Mouse (Mus musculus) heart, postnatal 14 days (tissue): ENCODE results near the gene Hivep3. TPM values are rescaled to one million over a fixed set of nuclear protein-coding genes. Genes with fewer than 3 reads are reported as not detected.

ENCODE experiments used
- DNase-seq, 2 experiments: peaks; one replicate each; pipeline ENCODE4 v3.0.0; 2021 to 2022
- intact Hi-C: fragments of 180-260 bp; cut with DNase I; formaldehyde crosslinking; loops from one replicate; pipeline ENCODE4 v1.15.1; 2025
- total RNA-seq, 2 experiments: library from RNA; stranded (reverse); gene quantifications; 2 replicates each; pipeline ENCODE4 v1.2.3; 2021

The Hivep3 gene
- total RNA-seq, 2 experiments from 2014 or later, result 5.7 to 6.3 TPM

GRCm38 (mm10) chr4:119967073-119967608 is 233.6 kb downstream of the Hivep3 start:
- no peak for DNase-seq
- intact Hi-C loops, result loop anchor here (5.0 kb wide), 1 partner anchor 135 kb away; no protein-coding TSS in a partner anchor

GRCm38 (mm10) chr4:119967636-119968035 is 234.1 kb downstream of the Hivep3 start:
- intact Hi-C loops, result loop anchor here (5.0 kb wide), 1 partner anchor 135 kb away; no protein-coding TSS in a partner anchor
- DNase-seq, result no peak

- intact Hi-C loops, result loop anchor here (5.0 kb wide), 1 partner anchor 134 kb away; no protein-coding TSS in a partner anchor
- peak; percentile 32 to 50 for DNase-seq
These were observed 234.5 kb downstream of the Hivep3 start for GRCm38 (mm10) chr4:119968071-119968470.

GRCm38 (mm10) chr4:119968887-119969286 is 235.3 kb downstream of the Hivep3 start:
- DNase-seq, result no peak
- intact Hi-C loops, result loop anchor here (5.0 kb wide), 1 partner anchor 133 kb away; no protein-coding TSS in a partner anchor

GRCm38 (mm10) chr4:119970166-119970565 is 236.6 kb downstream of the Hivep3 start:
- DNase-seq, result no peak
- intact Hi-C loops, result no loop called here

- DNase-seq, result no peak
- intact Hi-C loops, result no loop called here
These were observed 238.8 kb downstream of the Hivep3 start for GRCm38 (mm10) chr4:119972375-119972774.

- intact Hi-C loops, result no loop called here
- DNase-seq, result peak in 1 of 2 experiments; percentile 33
These were observed 240.4 kb downstream of the Hivep3 start for GRCm38 (mm10) chr4:119973729-119974605.

- intact Hi-C loops, result no loop called here
- DNase-seq, result no peak
These were observed 241.7 kb downstream of the Hivep3 start for GRCm38 (mm10) chr4:119975242-119975641.

GRCm38 (mm10) chr4:119975822-119976221 is 242.2 kb downstream of the Hivep3 start:
- intact Hi-C loops, result no loop called here
- no peak for DNase-seq

GRCm38 (mm10) chr4:119976428-119977168 is 243.0 kb downstream of the Hivep3 start:
- DNase-seq, result no peak
- intact Hi-C loops, result no loop called here

GRCm38 (mm10) chr4:119977817-119978491 is 244.4 kb downstream of the Hivep3 start:
- no peak for DNase-seq
- intact Hi-C loops, result no loop called here

- no peak for DNase-seq
- intact Hi-C loops, result no loop called here
These were observed 245.8 kb downstream of the Hivep3 start for GRCm38 (mm10) chr4:119979238-119979829.

- intact Hi-C loops, result no loop called here
- DNase-seq, result no peak
These were observed 246.3 kb downstream of the Hivep3 start for GRCm38 (mm10) chr4:119979918-119980317.

- DNase-seq, result no peak
- intact Hi-C loops, result no loop called here
These were observed 247.6 kb downstream of the Hivep3 start for GRCm38 (mm10) chr4:119981047-119981720.

GRCm38 (mm10) chr4:119986065-119986464 is 252.5 kb downstream of the Hivep3 start:
- no peak for DNase-seq
- intact Hi-C loops, result no loop called here

GRCm38 (mm10) chr4:119986580-119987291 is 253.2 kb downstream of the Hivep3 start:
- DNase-seq, result no peak
- intact Hi-C loops, result no loop called here

GRCm38 (mm10) chr4:119987376-119988087 is 253.9 kb downstream of the Hivep3 start:
- DNase-seq, result no peak
- intact Hi-C loops, result no loop called here

- intact Hi-C loops, result no loop called here
- DNase-seq, result no peak
These were observed 255.6 kb downstream of the Hivep3 start for GRCm38 (mm10) chr4:119989031-119989693.
